Comparison of ENCODE assay signal across 19 mouse cellular contexts in genomic region chr10:85006573-85007310, GRCm38 (mm10).
DNase-seq lines count a peak whose midpoint lies in the region; ATAC-seq and TF ChIP-seq lines count a peak whose summit lies in the region.
"Had no signal": no experiment of that assay in that cellular context is flagged by ENCODE, and none has a peak within 500 bp of the region (broad histone marks: within the 10 kb centered on the region; RNA-seq: fewer than 3 reads in every experiment).

No protein-coding gene starts in this region.

- no peak overlapping the region; the same call in 1 of the 2 replicates for H3K9ac ChIP-seq in liver, embryonic 14.5 days (replicated peaks)
- H3K9ac ChIP-seq: embryonic facial prominence, embryonic 12.5 days; forebrain, embryonic 12.5 days; hindbrain, embryonic 13.5 days had no signal

- peak overlapping the region; percentile 75 for H3K27ac ChIP-seq in gastrocnemius, adult 2 months
- H3K27ac ChIP-seq in liver, embryonic 14.5 days, result no peak overlapping the region
- H3K27ac ChIP-seq in hindbrain, embryonic 10.5 days, result no peak overlapping the region
- H3K27ac ChIP-seq: embryonic facial prominence, embryonic 12.5 days; forebrain, embryonic 12.5 days; heart, embryonic 10.5 days; hindbrain, embryonic 13.5 days; hindbrain, postnatal 0 days had no signal

- 37% methylated on average over 7 of the region's 7 CpGs for WGBS in liver, embryonic 14.5 days (ENCODE audit: insufficient replicate concordance)
- 89% methylated on average over 7 of the region's 7 CpGs for WGBS in hindbrain, embryonic 10.5 days

- no peak overlapping the region for H3K4me3 ChIP-seq in gastrocnemius, adult 2 months
- H3K4me3 ChIP-seq in liver, embryonic 14.5 days (ENCODE audit: insufficient read depth in 1 of 2, low read depth in 2 of 2, low read length in 2 of 2), result no peak overlapping the region
- H3K4me3 ChIP-seq in hindbrain, embryonic 10.5 days, result no peak overlapping the region
- H3K4me3 ChIP-seq: embryonic facial prominence, embryonic 12.5 days; forebrain, embryonic 12.5 days; heart, embryonic 10.5 days; hindbrain, embryonic 13.5 days had no signal

- ATAC-seq in liver, embryonic 14.5 days (ENCODE audit: insufficient read depth), result peak; percentile 69
- ATAC-seq in megakaryocyte progenitor cell, adult 5-6 weeks (replicated peaks; ENCODE audit: poor library complexity), result peak; percentile 73
- ATAC-seq: activated CD4-positive, CD25-positive, alpha-beta regulatory T cell, adult 4 months; hindbrain, postnatal 0 days had no signal

- H3K36me3 ChIP-seq in liver, embryonic 14.5 days (replicated peaks; ENCODE audit: control insufficient read depth, insufficient read depth, low read depth), result no peaks in the 10 kb centered on the region
- H3K36me3 ChIP-seq in hindbrain, embryonic 10.5 days, result peaks cover 36% of the 10 kb centered on the region

- no peak for DNase-seq in gastrocnemius, adult 2 months
- DNase-seq in gastrocnemius, postnatal 14 days, result no peak
- peak; percentile 24 for DNase-seq in c-Kit-positive CD71-positive TER-119-positive erythroid progenitor cells, embryonic 14.5 days (ENCODE audit: low spot score)
- DNase-seq in liver, embryonic 14.5 days (ENCODE audit: low read depth in 3 of 3, low spot score in 3 of 3), result peak in 1 of 3 experiments; percentile 13
- DNase-seq in retina, embryonic 14.5 days (ENCODE audit: low spot score), result no peak
- no peak for DNase-seq in hindbrain, embryonic 10.5 days (ENCODE audit: low spot score)
- DNase-seq in thymus, postnatal 14 days, result no peak
- DNase-seq: adrenal gland, postnatal 14 days; cerebellum, adult 9-10 months; cerebellum, postnatal 25 days; heart, postnatal 4 days had no signal

- TF ChIP-seq EP300 in liver, embryonic 14.5 days (IDR thresholded peaks at IDR 0.05; ENCODE audit: low read depth), result 0 out of 2 replicates have a peak, but pooled peaks have one; percentile 41

- H3K9me3 ChIP-seq in liver, embryonic 14.5 days (ENCODE audit: control insufficient read depth, low read length), result no peaks in the 10 kb centered on the region
- H3K9me3 ChIP-seq in hindbrain, embryonic 10.5 days, result no peaks in the 10 kb centered on the region
- H3K9me3 ChIP-seq: embryonic facial prominence, embryonic 12.5 days; forebrain, embryonic 12.5 days; heart, embryonic 10.5 days; hindbrain, embryonic 13.5 days had no signal

- peaks cover 14 to 19% of the 10 kb centered on the region in 2 experiments for H3K4me1 ChIP-seq in liver, embryonic 14.5 days (replicated peaks; ENCODE audit: control insufficient read depth in 2 of 2, insufficient read depth in 2 of 2, low read length in 1 of 2)
- H3K4me1 ChIP-seq in hindbrain, embryonic 10.5 days (replicated peaks), result no peaks in the 10 kb centered on the region

- no peaks in the 10 kb centered on the region for H3K27me3 ChIP-seq in liver, embryonic 14.5 days (ENCODE audit: control insufficient read depth, insufficient read depth, low read length)
- no peaks in the 10 kb centered on the region for H3K27me3 ChIP-seq in hindbrain, embryonic 10.5 days (ENCODE audit: insufficient read depth, poor library complexity, severe bottlenecking)
- H3K27me3 ChIP-seq: embryonic facial prominence, embryonic 12.5 days; hindbrain, embryonic 13.5 days; Patski had no signal

- TF ChIP-seq CTCF in gastrocnemius, adult 2 months (IDR thresholded peaks at IDR 0.05), result no peak
- TF ChIP-seq CTCF in liver, embryonic 14.5 days (IDR thresholded peaks at IDR 0.05; ENCODE audit: low read depth), result no peak

- intact Hi-C loops in gastrocnemius, adult 2 months (cut with DNase I), result loop anchor here (10.0 kb wide), 1 partner anchor 482 kb away; no protein-coding TSS in a partner anchor
- intact Hi-C loops in gastrocnemius, postnatal 14 days (cut with DNase I; ENCODE audit: low total_unique reads), result no loop called here

- no peak overlapping the region; the same call in 1 of the 2 replicates for H3K4me2 ChIP-seq in liver, embryonic 14.5 days (ENCODE audit: low read depth)
- H3K4me2 ChIP-seq: embryonic facial prominence, embryonic 12.5 days; forebrain, embryonic 12.5 days; hindbrain, embryonic 13.5 days had no signal
